Mouse (Mus musculus) midbrain, embryonic 16.5 days (tissue): ENCODE measurements at regions not wholly inside any gene's neighbourhood (a gene's known extent, or its start where the extent isn't known, plus 50 kb on each side); places are given as distances from the start of the nearest gene placed in this dataset.

Source experiments
- ATAC-seq: fragments of 200-750 bp; cut with Nextera tagmentation; 2 replicates; pipeline ENCODE4 v1.8.0; 2017; ENCODE audit warnings: moderate TSS enrichment
- H3K27ac ChIP-seq: fragments of 300-500 bp; sonication (generic); 2 replicates; pipeline ENCODE4 v1.5.1; 2014; ENCODE audit warnings: mild to moderate bottlenecking, low read length, mixed read lengths
- H3K27me3 ChIP-seq: fragments of 300-500 bp; sonication (generic); 2 replicates; pipeline ENCODE4 v1.6.1; 2014; ENCODE audit warnings: low read depth, low read length, mixed read lengths; ENCODE audit not compliant: control insufficient read depth, insufficient read depth
- H3K36me3 ChIP-seq: fragments of 300-500 bp; sonication (generic); 2 replicates; pipeline ENCODE4 v1.6.1; 2014; ENCODE audit warnings: mild to moderate bottlenecking, low read length, moderate library complexity, mixed read lengths; ENCODE audit not compliant: control insufficient read depth, insufficient read depth
- H3K4me1 ChIP-seq: fragments of 300-500 bp; sonication (generic); 2 replicates; pipeline ENCODE4 v1.6.1; 2014; ENCODE audit warnings: mild to moderate bottlenecking, low read length, mixed read lengths; ENCODE audit not compliant: control insufficient read depth, insufficient read depth
- H3K4me2 ChIP-seq: fragments of 300-500 bp; sonication (generic); 2 replicates; pipeline ENCODE4 v1.6.1; 2014; ENCODE audit warnings: mild to moderate bottlenecking, low read length, mixed read lengths
- H3K4me3 ChIP-seq: fragments of 300-500 bp; sonication (generic); 2 replicates; pipeline ENCODE4 v1.5.1; 2014; ENCODE audit warnings: low read depth, mild to moderate bottlenecking, low read length, moderate library complexity, mixed read lengths
- H3K9ac ChIP-seq: fragments of 300-500 bp; sonication (generic); 2 replicates; pipeline ENCODE4 v1.6.1; 2014; ENCODE audit warnings: low read depth, low read length, mixed read lengths
- H3K9me3 ChIP-seq: fragments of 300-500 bp; sonication (generic); replicated peaks from 2 replicates; pipeline ENCODE4 v1.6.1; 2014; ENCODE audit warnings: mild to moderate bottlenecking, low read length, mixed read lengths; ENCODE audit not compliant: control insufficient read depth, poor library complexity, severe bottlenecking
- WGBS: fragments of 180-500 bp; shearing (Covaris S2); extraction: QIAGEN DNeasy Blood & Tissue Kit; methylation state at CpG from one replicate; pipeline ENCODE4 v1.1.7; 2014; 5-methylcytosine and 5-hydroxymethylcytosine counted together

DNA sequence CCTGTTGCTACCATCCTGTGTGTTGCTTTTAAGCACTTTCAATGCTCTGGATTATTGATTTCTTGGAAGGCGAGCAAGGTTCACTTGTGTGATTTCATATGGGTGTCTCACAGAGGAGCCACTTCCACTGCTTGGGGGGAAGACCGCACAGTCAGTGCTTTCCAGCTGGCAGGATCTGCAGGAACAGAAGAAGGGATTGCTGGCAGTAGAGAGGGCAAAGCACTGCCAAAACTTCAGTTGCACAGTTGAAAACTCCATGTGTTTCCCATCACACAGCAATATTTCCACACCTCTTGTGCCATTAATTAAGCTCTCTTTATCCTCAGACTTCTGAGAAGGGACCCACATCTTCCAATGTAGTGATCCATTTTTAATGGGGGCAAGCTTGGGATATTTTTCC lies 618.8 kb downstream of the Cdh8 start:
- ATAC-seq = no peak
- H3K4me1 ChIP-seq = no peaks in the 10 kb centered on the region
- H3K9ac ChIP-seq = no peak overlapping the region
- H3K4me2 ChIP-seq = no peak overlapping the region
- H3K27ac ChIP-seq = no peak overlapping the region
- H3K4me3 ChIP-seq = no peak overlapping the region
- H3K36me3 ChIP-seq = no peaks in the 10 kb centered on the region
- no peaks in the 10 kb centered on the region for H3K9me3 ChIP-seq
- no peaks in the 10 kb centered on the region for H3K27me3 ChIP-seq
- WGBS = 81% methylated on average over 2 of the region's 2 CpGs

DNA sequence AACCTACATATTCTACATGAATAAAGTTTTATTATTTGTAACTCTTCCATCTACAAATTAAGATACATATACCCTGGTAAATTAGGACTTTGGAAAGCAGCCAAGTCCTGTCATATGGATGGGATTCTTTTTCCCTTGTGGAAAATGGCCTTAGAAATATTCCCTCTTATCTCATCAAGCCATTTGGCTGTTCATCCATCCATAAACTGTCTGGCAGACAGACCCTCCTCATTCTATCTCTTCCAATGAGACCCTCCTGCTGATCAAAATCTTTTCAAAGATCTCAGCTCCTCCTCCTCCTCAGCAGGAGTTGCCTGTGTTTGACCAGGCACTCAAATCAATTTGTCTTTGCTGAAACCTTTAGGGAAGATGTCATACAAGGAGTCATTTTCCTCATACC lies 649.2 kb downstream of the Cdh8 start:
- no peak for ATAC-seq

DNA sequence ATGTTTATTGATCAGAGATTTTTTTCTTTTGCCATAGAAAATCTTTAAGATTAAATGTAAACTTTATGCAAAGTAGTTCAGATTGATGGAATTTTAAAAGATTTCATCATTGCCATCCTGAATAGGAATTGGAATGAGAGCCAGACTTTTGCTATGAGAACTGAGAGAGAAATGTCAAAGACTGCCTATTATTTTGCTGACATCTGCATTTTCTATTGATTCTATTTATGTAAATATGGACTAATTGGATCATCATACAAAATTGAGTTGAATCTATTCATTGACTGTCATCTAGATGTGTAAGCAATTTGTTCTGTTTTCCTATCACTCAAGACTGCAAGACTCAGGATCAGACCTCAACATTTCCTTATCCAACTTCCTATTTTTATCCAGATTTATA lies 659.7 kb downstream of the Cdh8 start:
- no peak overlapping the region for H3K4me3 ChIP-seq
- no peak overlapping the region for H3K9ac ChIP-seq
- ATAC-seq = no peak
- H3K36me3 ChIP-seq = no peaks in the 10 kb centered on the region
- no peak overlapping the region for H3K27ac ChIP-seq
- no peaks in the 10 kb centered on the region for H3K27me3 ChIP-seq
- no peaks in the 10 kb centered on the region for H3K9me3 ChIP-seq
- H3K4me1 ChIP-seq = 0 out of 2 replicates have a peak, but pooled peaks cover 2% of the 10 kb centered on the region
- no peak overlapping the region for H3K4me2 ChIP-seq

More for the DNA sequence above, 649.2 kb downstream of the Cdh8 start:
- Histone ChIP-seq H3K36me3 (no peaks in the 10 kb centered on the region), H3K9me3 (no peaks in the 10 kb centered on the region), H3K27ac (no peak overlapping the region), H3K4me3 (no peak overlapping the region), H3K4me2 (no peak overlapping the region), H3K9ac (no peak overlapping the region), H3K4me1 (no peaks in the 10 kb centered on the region), H3K27me3 (no peaks in the 10 kb centered on the region)

DNA sequence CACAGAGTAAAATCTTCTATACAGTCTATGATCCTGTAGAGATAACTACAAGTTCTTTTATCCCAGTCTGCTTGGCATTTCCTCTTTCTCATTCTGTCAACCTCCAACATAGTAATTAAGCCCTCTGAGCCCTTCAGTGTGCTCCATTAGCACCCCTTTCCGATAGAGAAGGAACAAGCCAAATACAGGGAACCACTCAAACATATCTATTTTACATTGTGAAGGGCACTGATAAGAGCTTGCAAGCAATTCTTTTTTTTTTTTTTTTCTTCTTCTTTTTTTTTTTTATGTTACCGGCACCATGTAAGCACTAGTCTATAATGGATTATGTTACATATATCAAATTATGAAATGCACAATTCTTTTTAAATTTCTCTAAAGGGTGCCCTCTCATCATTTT lies 660.5 kb downstream of the Cdh8 start:
- whole genome bisulfite sequencing = 54% methylated on average over 2 of the region's 2 CpGs
- 0 out of 2 replicates have a peak, but pooled peaks cover 2% of the 10 kb centered on the region for H3K4me1 ChIP-seq
- ATAC-seq = no peak
- no peaks in the 10 kb centered on the region for H3K36me3 ChIP-seq
- no peak overlapping the region for H3K4me3 ChIP-seq
- H3K27ac ChIP-seq = no peak overlapping the region
- no peaks in the 10 kb centered on the region for H3K27me3 ChIP-seq
- no peak overlapping the region for H3K9ac ChIP-seq
- no peak overlapping the region for H3K4me2 ChIP-seq
- no peaks in the 10 kb centered on the region for H3K9me3 ChIP-seq

- Histone ChIP-seq H3K4me3 (no peak overlapping the region), H3K27ac (no peak overlapping the region), H3K27me3 (no peaks in the 10 kb centered on the region), H3K9ac (no peak overlapping the region), H3K36me3 (no peaks in the 10 kb centered on the region), H3K4me2 (peak overlapping the region; percentile 18; the same call in 1 of the 2 replicates), H3K9me3 (no peaks in the 10 kb centered on the region), H3K4me1 (0 out of 2 replicates have a peak, but pooled peaks cover 2% of the 10 kb centered on the region)
- no peak for ATAC-seq
- 14% methylated on average over 6 of the region's 6 CpGs for WGBS
Observed at GRCm38 (mm10) chr8:98752367-98752766, 663.9 kb downstream of the Cdh8 start.

DNA sequence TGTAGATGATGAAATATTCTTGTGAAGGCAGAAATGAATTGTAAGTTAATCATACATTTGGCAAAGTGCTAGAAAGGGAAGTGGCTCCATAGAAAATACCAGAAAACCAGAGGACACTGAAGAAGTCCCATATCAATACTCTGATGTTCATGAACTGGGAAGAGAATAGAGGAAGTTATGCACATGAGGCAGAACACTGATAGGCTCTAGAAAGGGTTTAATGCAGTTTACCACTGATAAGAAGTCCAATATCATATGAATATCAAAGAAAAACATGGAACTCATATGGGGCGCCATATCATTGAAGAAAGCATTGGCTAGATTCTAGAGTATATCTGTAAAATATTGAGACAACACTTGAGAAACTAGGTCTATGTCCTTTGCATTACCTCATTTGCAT lies 708.5 kb downstream of the Cdh8 start:
- Histone ChIP-seq H3K4me1 (no peaks in the 10 kb centered on the region), H3K4me3 (no peak overlapping the region), H3K27me3 (no peaks in the 10 kb centered on the region), H3K36me3 (no peaks in the 10 kb centered on the region), H3K9ac (no peak overlapping the region), H3K27ac (no peak overlapping the region), H3K9me3 (no peaks in the 10 kb centered on the region), H3K4me2 (no peak overlapping the region)
- 97% methylated on average over 1 of the region's 1 CpGs for WGBS
- no peak for ATAC-seq

DNA sequence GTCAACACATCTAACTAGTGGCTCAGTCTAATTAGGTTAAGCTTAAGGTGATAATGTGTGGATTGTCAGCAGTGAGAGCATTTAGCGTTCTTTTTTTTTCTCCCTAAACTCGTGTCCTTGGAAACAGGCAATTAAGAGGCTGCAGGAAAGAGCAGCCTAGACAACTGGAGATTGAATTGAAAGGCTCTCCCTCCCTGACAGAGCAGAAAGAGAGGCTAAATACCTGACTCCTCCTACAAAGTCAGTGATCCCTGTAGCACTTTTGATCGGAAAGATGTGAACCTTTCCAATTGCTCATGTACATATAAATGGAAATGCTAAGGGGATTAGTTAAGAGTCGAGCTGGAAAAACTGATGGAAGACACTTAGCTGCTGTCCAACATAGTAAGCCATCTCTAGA lies 710.1 kb downstream of the Cdh8 start:
- ATAC-seq = no peak

GRCm38 (mm10) chr8:98685195-98685594 lies 731.1 kb downstream of the Cdh8 start:
- Histone ChIP-seq H3K27ac (no peak overlapping the region), H3K9me3 (no peaks in the 10 kb centered on the region), H3K27me3 (no peaks in the 10 kb centered on the region), H3K4me2 (no peak overlapping the region), H3K4me3 (no peak overlapping the region), H3K36me3 (no peaks in the 10 kb centered on the region), H3K4me1 (no peaks in the 10 kb centered on the region), H3K9ac (no peak overlapping the region)
- 95% methylated on average over 9 of the region's 9 CpGs for WGBS
- ATAC-seq = no peak

More for the DNA sequence above, 710.1 kb downstream of the Cdh8 start:
- Histone ChIP-seq H3K4me2 (no peak overlapping the region), H3K27ac (no peak overlapping the region), H3K9me3 (no peaks in the 10 kb centered on the region), H3K4me3 (no peak overlapping the region), H3K36me3 (no peaks in the 10 kb centered on the region), H3K9ac (no peak overlapping the region), H3K4me1 (no peaks in the 10 kb centered on the region), H3K27me3 (no peaks in the 10 kb centered on the region)
- 7% methylated on average over 4 of the region's 4 CpGs for WGBS

GRCm38 (mm10) chr8:98684531-98684930 lies 731.7 kb downstream of the Cdh8 start:
- no peak for ATAC-seq
- Histone ChIP-seq H3K27ac (no peak overlapping the region), H3K4me3 (no peak overlapping the region), H3K4me1 (no peaks in the 10 kb centered on the region), H3K4me2 (no peak overlapping the region), H3K9me3 (no peaks in the 10 kb centered on the region), H3K36me3 (no peaks in the 10 kb centered on the region), H3K9ac (no peak overlapping the region), H3K27me3 (no peaks in the 10 kb centered on the region)
- 92% methylated on average over 6 of the region's 6 CpGs for whole genome bisulfite sequencing

DNA sequence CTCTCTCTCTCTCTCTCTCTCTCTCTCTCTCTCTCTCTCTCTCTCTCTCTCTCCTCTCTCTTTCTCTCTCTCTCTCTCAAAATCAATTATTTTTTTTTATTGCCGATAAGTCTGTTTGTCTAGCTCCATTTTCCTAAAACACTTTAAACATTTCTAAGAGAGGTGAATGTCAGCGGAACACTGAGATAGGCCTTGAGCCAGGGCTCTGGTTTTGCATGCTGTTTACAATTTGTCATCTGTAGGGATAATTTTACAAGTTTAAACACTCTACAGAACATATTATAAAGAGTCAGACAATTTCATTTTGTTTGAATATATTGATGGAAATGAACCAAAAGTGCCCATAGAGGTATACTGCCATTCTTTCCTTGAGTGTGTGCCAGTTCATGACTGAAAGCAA lies 736.2 kb downstream of the Cdh8 start:
- no peak overlapping the region for H3K4me3 ChIP-seq
- no peaks in the 10 kb centered on the region for H3K27me3 ChIP-seq

More for the DNA sequence above, 736.2 kb downstream of the Cdh8 start:
- no peak for ATAC-seq
- Histone ChIP-seq H3K9ac (no peak overlapping the region), H3K9me3 (no peaks in the 10 kb centered on the region), H3K4me2 (no peak overlapping the region), H3K4me1 (no peaks in the 10 kb centered on the region), H3K36me3 (no peaks in the 10 kb centered on the region), H3K27ac (no peak overlapping the region)
- 93% methylated on average over 2 of the region's 2 CpGs for WGBS
